Mouse (Mus musculus) activated CD4-positive, CD25-positive, alpha-beta regulatory T cell, adult 4 months (primary cell): ENCODE measurements around the gene Gm26661. TPM values are rescaled to one million over a fixed set of nuclear protein-coding genes. Genes with fewer than 3 reads are reported as not detected.

ENCODE experiments used
- ATAC-seq: one replicate; pipeline ENCODE4 v1.8.0; 2017
- polyA plus RNA-seq, 2 experiments: library from polyadenylated mRNA; unstranded; fragments of 100-300 nt; shearing (Covaris generic); gene quantifications; one replicate each; pipeline ENCODE4 v1.2.1; 2017

Gene Gm26661
- not detected for polyA plus RNA-seq

- ATAC-seq, result peak; percentile 67
Measured at GRCm38 (mm10) chr14:7791532-7792159, at the start of gene Gm26661. Gm26661 (plus strand) TSS chr14:7791587.

GRCm38 (mm10) chr14:7748944-7749763, 42.2 kb upstream of the Gm26661 start:
- peak; percentile 84 for ATAC-seq

GRCm38 (mm10) chr14:7749764-7750089, 41.7 kb upstream of the Gm26661 start:
- peak; percentile 28 for ATAC-seq

GRCm38 (mm10) chr14:7765569-7766314, 25.6 kb upstream of the Gm26661 start:
- ATAC-seq, result peak; percentile 95

GRCm38 (mm10) chr14:7773714-7774389, 17.5 kb upstream of the Gm26661 start:
- ATAC-seq, result peak; percentile 96

GRCm38 (mm10) chr14:7786073-7786472, 5.3 kb upstream of the Gm26661 start:
- no peak for ATAC-seq

GRCm38 (mm10) chr14:7789266-7790030, 1.9 kb upstream of the Gm26661 start:
- no peak for ATAC-seq

GRCm38 (mm10) chr14:7791061-7791531, 291 bp upstream of the Gm26661 start:
- ATAC-seq, result no peak

- no peak for ATAC-seq
Measured at GRCm38 (mm10) chr14:7795961-7796360, 4.6 kb downstream of the Gm26661 start.

GRCm38 (mm10) chr14:7800611-7801010, 9.2 kb downstream of the Gm26661 start:
- ATAC-seq, result no peak

- no peak for ATAC-seq
Measured at GRCm38 (mm10) chr14:7801831-7802230, 10.4 kb downstream of the Gm26661 start.

- no peak for ATAC-seq
Measured at GRCm38 (mm10) chr14:7803874-7804557, 12.6 kb downstream of the Gm26661 start.

GRCm38 (mm10) chr14:7804558-7804905, 13.1 kb downstream of the Gm26661 start:
- no peak for ATAC-seq

GRCm38 (mm10) chr14:7807711-7808110, 16.3 kb downstream of the Gm26661 start:
- ATAC-seq, result no peak

GRCm38 (mm10) chr14:7808501-7808981, 17.2 kb downstream of the Gm26661 start:
- no peak for ATAC-seq

- no peak for ATAC-seq
Measured at GRCm38 (mm10) chr14:7809043-7809955, 17.9 kb downstream of the Gm26661 start.

GRCm38 (mm10) chr14:7817770-7818462, 26.5 kb downstream of the Gm26661 start, which contains the start of gene Flnb:
Flnb (plus strand) TSS chr14:7817957.
- ATAC-seq, result peak; percentile 96

- ATAC-seq, result peak; percentile 6
Measured at GRCm38 (mm10) chr14:7818463-7819121, 27.2 kb downstream of the Gm26661 start.

GRCm38 (mm10) chr14:7819446-7819845, 28.1 kb downstream of the Gm26661 start:
- no peak for ATAC-seq
